Comparison of ENCODE assay signal across 30 mouse cellular contexts in genomic region chr1:71874037-71874436, GRCm38 (mm10).
"Had no signal": no experiment of that assay in that cellular context is flagged by ENCODE, and none has a peak within 500 bp of the region (broad histone marks: within the 10 kb centered on the region; RNA-seq: fewer than 3 reads in every experiment).

No protein-coding gene starts in this region.

- H3K36me3 ChIP-seq: limb, embryonic 10.5 days; limb, embryonic 12.5 days; limb, embryonic 13.5 days; limb, embryonic 15.5 days; liver, embryonic 12.5 days; liver, embryonic 13.5 days; liver, embryonic 15.5 days; lung, embryonic 15.5 days; midbrain, embryonic 10.5 days; midbrain, embryonic 12.5 days; midbrain, embryonic 13.5 days; midbrain, embryonic 15.5 days; neural tube, embryonic 12.5 days had no signal

- H3K9ac ChIP-seq: limb, embryonic 12.5 days; limb, embryonic 13.5 days; limb, embryonic 15.5 days; liver, embryonic 12.5 days; liver, embryonic 13.5 days; liver, embryonic 14.5 days; liver, embryonic 15.5 days; lung, embryonic 14.5 days; lung, embryonic 15.5 days; midbrain, embryonic 12.5 days; midbrain, embryonic 13.5 days; midbrain, embryonic 15.5 days; neural tube, embryonic 12.5 days had no signal

- ATAC-seq: liver, embryonic 12.5 days; lung, postnatal 0 days; midbrain, embryonic 13.5 days; midbrain, embryonic 15.5 days; midbrain, embryonic 16.5 days had no signal

- H3K27me3 ChIP-seq: limb, embryonic 12.5 days; limb, embryonic 13.5 days; limb, embryonic 15.5 days; liver, embryonic 12.5 days; liver, embryonic 13.5 days; liver, embryonic 15.5 days; lung, embryonic 15.5 days; megakaryocyte, embryonic 14.5 days; midbrain, embryonic 12.5 days; midbrain, embryonic 13.5 days; midbrain, embryonic 15.5 days; neural tube, embryonic 12.5 days had no signal

- H3K4me2 ChIP-seq: limb, embryonic 12.5 days; limb, embryonic 13.5 days; limb, embryonic 15.5 days; liver, embryonic 12.5 days; liver, embryonic 13.5 days; liver, embryonic 15.5 days; lung, embryonic 14.5 days; lung, embryonic 15.5 days; midbrain, embryonic 11.5 days; midbrain, embryonic 12.5 days; midbrain, embryonic 13.5 days; midbrain, embryonic 15.5 days; neural tube, embryonic 12.5 days had no signal

- H3K4me3 ChIP-seq: left cerebral cortex, adult 2 months; limb, embryonic 10.5 days; limb, embryonic 12.5 days; limb, embryonic 13.5 days; limb, embryonic 15.5 days; liver, embryonic 12.5 days; liver, embryonic 13.5 days; liver, embryonic 15.5 days; lung, embryonic 15.5 days; megakaryocyte, embryonic 14.5 days; midbrain, embryonic 10.5 days; midbrain, embryonic 12.5 days; midbrain, embryonic 13.5 days; midbrain, embryonic 15.5 days; myocyte; neural tube, embryonic 12.5 days had no signal

- H3K27ac ChIP-seq: left cerebral cortex, adult 2 months; limb, embryonic 10.5 days; limb, embryonic 12.5 days; limb, embryonic 13.5 days; limb, embryonic 15.5 days; liver, embryonic 12.5 days; liver, embryonic 13.5 days; liver, embryonic 14.5 days; liver, embryonic 15.5 days; lung, embryonic 15.5 days; macrophage; midbrain, embryonic 10.5 days; midbrain, embryonic 12.5 days; midbrain, embryonic 13.5 days; midbrain, embryonic 15.5 days; neural tube, embryonic 12.5 days had no signal

- H3K9me3 ChIP-seq: limb, embryonic 10.5 days; limb, embryonic 12.5 days; limb, embryonic 15.5 days; liver, embryonic 12.5 days; liver, embryonic 13.5 days; liver, embryonic 15.5 days; lung, embryonic 15.5 days; midbrain, embryonic 10.5 days; midbrain, embryonic 12.5 days; midbrain, embryonic 15.5 days; neural tube, embryonic 12.5 days had no signal

- DNase-seq: left cerebral cortex, postnatal 4 days; liver, embryonic 13.5 days; lung, adult 18-20 months; lung, adult 2 months; lung, embryonic 14.5 days; lung, postnatal 10 days; lung, postnatal 14 days; lung, postnatal 36 days; lung, postnatal 4 days; midbrain, embryonic 14.5 days had no signal

- H3K4me1 ChIP-seq: liver, embryonic 12.5 days; liver, embryonic 13.5 days; liver, embryonic 15.5 days; lung, embryonic 15.5 days; megakaryocyte, embryonic 14.5 days; midbrain, embryonic 10.5 days; midbrain, embryonic 12.5 days; midbrain, embryonic 13.5 days; midbrain, embryonic 15.5 days; neural tube, embryonic 12.5 days had no signal
